Mouse (Mus musculus): ENCODE data around the gene Sucnr1.

DNA sequence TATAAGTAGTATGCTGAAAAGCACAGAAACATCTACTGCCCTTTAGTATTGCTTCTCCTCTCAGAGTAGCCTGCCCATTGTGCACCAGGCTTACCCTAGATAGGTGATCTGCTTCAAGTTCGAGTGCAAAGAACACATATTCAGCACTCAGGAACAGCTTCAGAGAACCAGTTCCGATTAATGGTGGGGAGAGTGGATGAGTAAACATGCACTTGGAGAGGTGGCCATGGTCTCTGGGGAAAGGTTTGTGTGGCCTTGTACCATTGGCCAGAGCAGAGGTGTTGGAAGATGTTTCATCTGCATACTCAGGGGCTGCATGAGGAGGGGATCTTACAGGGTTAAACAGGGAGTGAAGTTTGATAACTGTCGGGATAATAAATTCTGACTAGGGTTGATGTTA is 39.8 kb downstream of the Sucnr1 start:
- TF ChIP-seq CTCF (IDR thresholded peaks at IDR 0.05; ENCODE audit: low read depth), result no peak
- TF ChIP-seq EP300 (IDR thresholded peaks at IDR 0.05; ENCODE audit: low read depth), result no peak
